ENCODE assay signal across 25 mouse cellular contexts in the genomic region with DNA sequence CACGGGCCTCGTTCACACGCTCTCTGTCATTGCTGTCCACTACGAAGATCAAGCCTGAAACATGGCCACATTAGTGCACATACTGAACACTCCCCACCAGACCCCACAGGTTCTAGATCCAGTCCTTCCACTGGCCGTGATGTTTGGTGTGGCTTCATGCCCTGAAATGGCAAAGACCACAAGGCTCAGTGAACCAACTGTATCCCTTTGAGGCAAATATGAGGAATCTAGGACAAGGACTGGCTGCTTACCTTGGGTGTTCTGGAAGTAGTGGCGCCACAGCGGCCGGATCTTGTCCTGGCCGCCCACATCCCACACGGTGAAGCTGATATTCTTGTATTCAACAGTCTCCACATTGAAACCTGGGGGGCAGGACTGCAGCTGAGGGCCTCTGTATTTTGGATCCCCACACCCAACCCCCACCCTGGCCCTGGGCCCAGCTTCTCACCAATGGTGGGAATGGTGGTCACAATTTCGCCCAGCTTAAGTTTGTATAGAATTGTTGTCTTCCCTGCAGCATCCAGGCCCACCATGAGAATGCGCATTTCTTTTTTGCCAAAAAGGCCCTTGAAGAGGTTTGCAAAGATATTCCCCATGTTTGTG. TPM values are rescaled to one million over a fixed set of nuclear protein-coding genes. Genes with fewer than 3 reads are reported as not detected.
DNase-seq lines count a peak whose midpoint lies in the region; TF ChIP-seq lines count a peak whose summit lies in the region.
"Had no signal": no experiment of that assay in that cellular context is flagged by ENCODE, and none has a peak within 500 bp of the region (broad histone marks: within the 10 kb centered on the region; RNA-seq: fewer than 3 reads in every experiment).

No protein-coding gene starts in this region.

- peaks cover 5 to 62% of the 10 kb centered on the region in 2 experiments; a peak in 2 of 4 replicates for H3K4me1 ChIP-seq in CH12.LX (ENCODE audit: control insufficient read depth in 1 of 2, insufficient read depth in 2 of 2)

- no peak for TF ChIP-seq POLR2A in CH12.LX (IDR thresholded peaks at IDR 0.05; ENCODE audit: low read depth, low read length)

- H3K79me2 ChIP-seq in CH12.LX (replicated peaks; ENCODE audit: control insufficient read depth, extremely low read depth, insufficient read depth, poor library complexity, severe bottlenecking): peaks cover 56% of the 10 kb centered on the region

- dilution Hi-C loops in CH12.LX (cut with MboI; ENCODE audit: extremely low pct_ligation_motif_present, extremely low pct_unique_long_range_greater_than_20kb, low sequenced_read_pairs): no loop called here

- H3K9ac ChIP-seq in CH12.LX (ENCODE audit: insufficient read depth, low read depth): no peak overlapping the region
- H3K9ac ChIP-seq: embryonic facial prominence, embryonic 12.5 days; embryonic facial prominence, embryonic 15.5 days; forebrain, postnatal 0 days; hindbrain, embryonic 12.5 days; hindbrain, embryonic 15.5 days had no signal

- peaks cover 57 to 83% of the 10 kb centered on the region in 2 experiments for H3K36me3 ChIP-seq in CH12.LX (replicated peaks in 1 of 2; ENCODE audit: control insufficient read depth in 1 of 2, insufficient read depth in 1 of 2, low read length in 1 of 2)

- intact Hi-C loops in left cerebral cortex, adult 2 months (cut with DNase I): no loop called here
- intact Hi-C loops in left cerebral cortex, postnatal 14 days (cut with DNase I): no loop called here

- TF ChIP-seq EP300 in CH12.LX (IDR thresholded peaks at IDR 0.05; ENCODE audit: low read length): no peak

- H3K27me3 ChIP-seq in CH12.LX (replicated peaks): no peaks in the 10 kb centered on the region
- H3K27me3 ChIP-seq: embryonic facial prominence, embryonic 12.5 days; embryonic facial prominence, embryonic 15.5 days; heart, embryonic 13.5 days; hindbrain, embryonic 12.5 days; hindbrain, embryonic 15.5 days had no signal

- H3K4me3 ChIP-seq in left cerebral cortex, adult 2 months: no peak overlapping the region
- H3K4me3 ChIP-seq in CH12.LX (replicated peaks in 1 of 3; ENCODE audit: low read depth in 2 of 3, low read length in 2 of 3, poor library complexity in 1 of 3): no peak overlapping the region
- H3K4me3 ChIP-seq: embryonic facial prominence, embryonic 12.5 days; embryonic facial prominence, embryonic 15.5 days; gastrocnemius, adult 2 months; heart, adult 2 months; heart, embryonic 10.5 days; heart, embryonic 13.5 days; hindbrain, embryonic 12.5 days; hindbrain, embryonic 15.5 days had no signal

- no peak overlapping the region for H3K4me2 ChIP-seq in CH12.LX (ENCODE audit: insufficient read depth, low read depth, poor library complexity, severe bottlenecking)
- H3K4me2 ChIP-seq: embryonic facial prominence, embryonic 12.5 days; embryonic facial prominence, embryonic 15.5 days; heart, embryonic 13.5 days; hindbrain, embryonic 12.5 days; hindbrain, embryonic 15.5 days had no signal

- H3K9me3 ChIP-seq in CH12.LX (replicated peaks; ENCODE audit: low read length): no peaks in the 10 kb centered on the region
- H3K9me3 ChIP-seq: embryonic facial prominence, embryonic 12.5 days; embryonic facial prominence, embryonic 15.5 days; heart, embryonic 10.5 days; heart, embryonic 13.5 days; hindbrain, embryonic 12.5 days; hindbrain, embryonic 15.5 days had no signal

- no peak for TF ChIP-seq CTCF in left cerebral cortex, adult 2 months (IDR thresholded peaks at IDR 0.05)
- no peak for TF ChIP-seq CTCF in CH12.LX (conservative IDR thresholded peaks at IDR 0.05 in 1 of 2, IDR thresholded peaks at IDR 0.05 in 1 of 2; ENCODE audit: low read depth in 2 of 2, low read length in 2 of 2)

- no peak for TF ChIP-seq RAD21 in CH12.LX (IDR thresholded peaks at IDR 0.05; ENCODE audit: low read depth, low read length)

- peak; percentile 90 for DNase-seq in heart, adult 11 months
- no peak for DNase-seq in heart, postnatal 4 days
- no peak for DNase-seq in left cerebral cortex, adult 2 months (ENCODE audit: extremely low spot score in 1 of 2, low spot score in 2 of 2)
- DNase-seq in left cerebral cortex, postnatal 14 days (ENCODE audit: low spot score in 2 of 2): no peak
- DNase-seq in CH12.LX (ENCODE audit: extremely low read depth): no peak
- DNase-seq in ovary, postnatal 36 days (ENCODE audit: low spot score): no peak
- DNase-seq: adrenal gland, adult 8-10 months; adrenal gland, postnatal 25 days; cerebellum, adult 11-12 months; cerebellum, adult 9-10 months; cerebellum, postnatal 25 days; forebrain, postnatal 0 days; gastrocnemius, adult 2 months; gastrocnemius, postnatal 25 days; heart, postnatal 14 days had no signal

- in situ Hi-C loops in CH12.LX (cut with MboI; ENCODE audit: low pct_ligation_motif_present, low pct_unique_long_range_greater_than_20kb, low sequenced_read_pairs): no loop called here

- H3K27ac ChIP-seq in left cerebral cortex, adult 2 months: 0 out of 2 replicates have a peak overlapping the region, but pooled peaks have one; percentile 34
- no peak overlapping the region for H3K27ac ChIP-seq in CH12.LX (ENCODE audit: insufficient read depth, low read depth)
- H3K27ac ChIP-seq: embryonic facial prominence, embryonic 12.5 days; embryonic facial prominence, embryonic 15.5 days; gastrocnemius, adult 2 months; heart, adult 2 months; heart, embryonic 10.5 days; heart, embryonic 13.5 days; hindbrain, embryonic 12.5 days; hindbrain, embryonic 15.5 days had no signal

TF ChIP-seq in CH12.LX, 34 proteins besides CTCF, POLR2A, EP300 and RAD21:
- 0 out of 2 replicates have a peak, but pooled peaks have one; percentile 10 for TF ChIP-seq CHD2 (IDR thresholded peaks at IDR 0.05; ENCODE audit: low read length)
- TF ChIP-seq ZMIZ1 (IDR thresholded peaks at IDR 0.05; ENCODE audit: low read depth, low read length): no peak

RNA-seq across cellular contexts. Expression of gene 2310033P09Rik, which starts 4.9 kb away (rescaled TPM):
- total RNA-seq in heart, postnatal 4 days (2021): 10 to 100 TPM; 10.6 to 12.4 TPM
- total RNA-seq in left cerebral cortex, adult 2 months (2021): 10 to 100 TPM; 21.0 to 23.6 TPM
- 10 to 100 TPM; 18.3 to 19.2 TPM for total RNA-seq in left cerebral cortex, postnatal 14 days (2021)
- total RNA-seq in CH12.LX (2012; rRNA removed) (15.3 and 18.2 TPM in 2 replicates), CH12.LX (2014; rRNA removed) (7.9 and 8.6 TPM in 2 replicates)
- polyA plus RNA-seq in CH12.LX (2012; ENCODE audit: insufficient read length, low read depth): 44.1 and 50.2 TPM in 2 replicates

RNA-seq across cellular contexts. Expression of gene Mrpl55, which starts 10.7 kb away (rescaled TPM):
- 10 to 100 TPM; 74.1 to 75.1 TPM for total RNA-seq in heart, postnatal 4 days (2021)
- 10 to 100 TPM; 33.8 to 33.9 TPM for total RNA-seq in left cerebral cortex, adult 2 months (2021)
- total RNA-seq in left cerebral cortex, postnatal 14 days (2021): 10 to 100 TPM; 38.5 to 39.9 TPM
- total RNA-seq in CH12.LX (2012; rRNA removed) (74.4 and 80.4 TPM in 2 replicates), CH12.LX (2014; rRNA removed) (81.1 and 92.9 TPM in 2 replicates)
- 72.0 and 88.2 TPM in 2 replicates for polyA plus RNA-seq in CH12.LX (2012; ENCODE audit: insufficient read length, low read depth)

RNA-seq across cellular contexts. Expression of gene Arf1, which starts 15.1 kb away (rescaled TPM):
- total RNA-seq in heart, postnatal 4 days (2021): 100 to 1,000 TPM; 389 to 395 TPM
- total RNA-seq in left cerebral cortex, adult 2 months (2021): 100 to 1,000 TPM; 409 to 423 TPM
- 100 to 1,000 TPM; 417 to 455 TPM for total RNA-seq in left cerebral cortex, postnatal 14 days (2021)
- total RNA-seq in CH12.LX (2012; rRNA removed): 509 and 590 TPM in 2 replicates
- 475 and 498 TPM in 2 replicates for total RNA-seq in CH12.LX (2014; rRNA removed)
- 680 and 733 TPM in 2 replicates for polyA plus RNA-seq in CH12.LX (2012; ENCODE audit: insufficient read length, low read depth)

RNA-seq across cellular contexts. Expression of gene Guk1, which starts 21.0 kb away (rescaled TPM):
- total RNA-seq in heart, postnatal 4 days (2021): 10 to 100 TPM; 63.3 to 67.9 TPM
- 100 to 1,000 TPM; 135 TPM for total RNA-seq in left cerebral cortex, adult 2 months (2021)
- total RNA-seq in left cerebral cortex, postnatal 14 days (2021): 100 to 1,000 TPM; 113 to 118 TPM
- 148 and 149 TPM in 2 replicates for total RNA-seq in CH12.LX (2012; rRNA removed)
- 130 and 148 TPM in 2 replicates for total RNA-seq in CH12.LX (2014; rRNA removed)
- polyA plus RNA-seq in CH12.LX (2012; ENCODE audit: insufficient read length, low read depth): 111 and 139 TPM in 2 replicates

RNA-seq across cellular contexts. Expression of gene Gjc2, which starts 30.0 kb away (rescaled TPM):
- under 1 TPM; 0.70 to 0.79 TPM for total RNA-seq in heart, postnatal 4 days (2021)
- 1 to 10 TPM; 7.4 to 8.0 TPM for total RNA-seq in left cerebral cortex, adult 2 months (2021)
- total RNA-seq in left cerebral cortex, postnatal 14 days (2021): 10 to 100 TPM in 1 of 2 experiments, 1 to 10 TPM in 1; 7.9 to 14.2 TPM
- total RNA-seq in CH12.LX (2012; rRNA removed) (0.08 TPM in 1 of 2 replicates, not detected in the other), CH12.LX (2014; rRNA removed) (0.13 TPM in 1 of 2 replicates, not detected in the other)
- not detected in 2 replicates for polyA plus RNA-seq in CH12.LX (2012; ENCODE audit: insufficient read length, low read depth)
- total RNA-seq: common myeloid progenitor, adult 5-6 weeks; hematopoietic stem cell, adult 5-6 weeks had no signal
- polyA plus RNA-seq: activated CD4-positive, CD25-positive, alpha-beta regulatory T cell, adult 4 months; heart, embryonic 10.5 days had no signal
